Mouse (Mus musculus): ENCODE results near the gene Gm4559. TPM values are rescaled to one million over a fixed set of nuclear protein-coding genes. Genes with fewer than 3 reads are reported as not detected.

Gm4559 gene
- polyA plus RNA-seq (2014; fragmentation: Illumina TruSeq; extraction: RNeasy Lipid Tissue Mini Kit (QIAGEN cat#74804); ENCODE audit: insufficient read depth, low read depth, low replicate concordance): not detected

GRCm38 (mm10) chr7:142274263-142274662, at the start of gene Gm4559:
Gene Gm4559, minus strand, starts transcription at chr7:142274363.

GRCm38 (mm10) chr7:142303249-142303648, 29.1 kb upstream of the Gm4559 start, which contains the start of gene Krtap5-4:
Gene Krtap5-4, plus strand, starts transcription at chr7:142303549.

GRCm38 (mm10) chr7:142297018-142297417, 22.9 kb upstream of the Gm4559 start, which contains the start of gene Krtap5-1:
Gene Krtap5-1, minus strand, starts transcription at chr7:142297118.

GRCm38 (mm10) chr7:142258254-142258653, 15.9 kb downstream of the Gm4559 start, which contains the start of gene Gm2431:
Gene Gm2431, minus strand, starts transcription at chr7:142258354.

GRCm38 (mm10) chr7:142240978-142241377, 33.2 kb downstream of the Gm4559 start, which contains the start of gene Gm40460:
Gene Gm40460, minus strand, starts transcription at chr7:142241078.

GRCm38 (mm10) chr7:142229871-142230270, 44.3 kb downstream of the Gm4559 start, which contains the start of gene Krtap5-5:
Gene Krtap5-5, minus strand, starts transcription at chr7:142229971.

Other genes with a start within 250 kb of the Gm4559 start
- 60.9 TPM for gene Mob2, start 213.3 kb downstream of the Gm4559 start, polyA plus RNA-seq (2014; fragmentation: Illumina TruSeq; extraction: RNeasy Lipid Tissue Mini Kit (QIAGEN cat#74804); ENCODE audit: insufficient read depth, low read depth, low replicate concordance)
- gene Dusp8, start 178.5 kb downstream of the Gm4559 start, polyA plus RNA-seq (2014; fragmentation: Illumina TruSeq; extraction: RNeasy Lipid Tissue Mini Kit (QIAGEN cat#74804); ENCODE audit: insufficient read depth, low read depth, low replicate concordance): 10.8 TPM
- gene Gm45618, start 153.6 kb downstream of the Gm4559 start, polyA plus RNA-seq (2014; fragmentation: Illumina TruSeq; extraction: RNeasy Lipid Tissue Mini Kit (QIAGEN cat#74804); ENCODE audit: insufficient read depth, low read depth, low replicate concordance): not detected
- gene Gm39115, start 138.3 kb downstream of the Gm4559 start, polyA plus RNA-seq (2014; fragmentation: Illumina TruSeq; extraction: RNeasy Lipid Tissue Mini Kit (QIAGEN cat#74804); ENCODE audit: insufficient read depth, low read depth, low replicate concordance): not detected
- gene Gm45337, start 129.8 kb downstream of the Gm4559 start, polyA plus RNA-seq (2014; fragmentation: Illumina TruSeq; extraction: RNeasy Lipid Tissue Mini Kit (QIAGEN cat#74804); ENCODE audit: insufficient read depth, low read depth, low replicate concordance): not detected
- gene Gm29735, start 117.2 kb downstream of the Gm4559 start, polyA plus RNA-seq (2014; fragmentation: Illumina TruSeq; extraction: RNeasy Lipid Tissue Mini Kit (QIAGEN cat#74804); ENCODE audit: insufficient read depth, low read depth, low replicate concordance): not detected
- not detected for gene Gm4553, start 108.6 kb downstream of the Gm4559 start, polyA plus RNA-seq (2014; fragmentation: Illumina TruSeq; extraction: RNeasy Lipid Tissue Mini Kit (QIAGEN cat#74804); ENCODE audit: insufficient read depth, low read depth, low replicate concordance)
- gene Krtap5-2, start 98.4 kb downstream of the Gm4559 start, polyA plus RNA-seq (2014; fragmentation: Illumina TruSeq; extraction: RNeasy Lipid Tissue Mini Kit (QIAGEN cat#74804); ENCODE audit: insufficient read depth, low read depth, low replicate concordance): not detected
- gene Gm10153, start 84.0 kb downstream of the Gm4559 start, polyA plus RNA-seq (2014; fragmentation: Illumina TruSeq; extraction: RNeasy Lipid Tissue Mini Kit (QIAGEN cat#74804); ENCODE audit: insufficient read depth, low read depth, low replicate concordance): not detected
- not detected for gene Krtap5-3, start 73.0 kb downstream of the Gm4559 start, polyA plus RNA-seq (2014; fragmentation: Illumina TruSeq; extraction: RNeasy Lipid Tissue Mini Kit (QIAGEN cat#74804); ENCODE audit: insufficient read depth, low read depth, low replicate concordance)
- gene Gm7579, start 62.5 kb downstream of the Gm4559 start, polyA plus RNA-seq (2014; fragmentation: Illumina TruSeq; extraction: RNeasy Lipid Tissue Mini Kit (QIAGEN cat#74804); ENCODE audit: insufficient read depth, low read depth, low replicate concordance): not detected
- not detected for gene Krtap5-5, start 44.4 kb downstream of the Gm4559 start, polyA plus RNA-seq (2014; fragmentation: Illumina TruSeq; extraction: RNeasy Lipid Tissue Mini Kit (QIAGEN cat#74804); ENCODE audit: insufficient read depth, low read depth, low replicate concordance)
- gene Gm40460, start 33.3 kb downstream of the Gm4559 start, polyA plus RNA-seq (2014; fragmentation: Illumina TruSeq; extraction: RNeasy Lipid Tissue Mini Kit (QIAGEN cat#74804); ENCODE audit: insufficient read depth, low read depth, low replicate concordance): not detected
- not detected for gene Gm2431, start 16.0 kb downstream of the Gm4559 start, polyA plus RNA-seq (2014; fragmentation: Illumina TruSeq; extraction: RNeasy Lipid Tissue Mini Kit (QIAGEN cat#74804); ENCODE audit: insufficient read depth, low read depth, low replicate concordance)
- gene Krtap5-1, start 22.8 kb upstream of the Gm4559 start, polyA plus RNA-seq (2014; fragmentation: Illumina TruSeq; extraction: RNeasy Lipid Tissue Mini Kit (QIAGEN cat#74804); ENCODE audit: insufficient read depth, low read depth, low replicate concordance): not detected
- not detected for gene Krtap5-4, start 29.2 kb upstream of the Gm4559 start, polyA plus RNA-seq (2014; fragmentation: Illumina TruSeq; extraction: RNeasy Lipid Tissue Mini Kit (QIAGEN cat#74804); ENCODE audit: insufficient read depth, low read depth, low replicate concordance)
- gene Ifitm10, start 99.4 kb upstream of the Gm4559 start, polyA plus RNA-seq (2014; fragmentation: Illumina TruSeq; extraction: RNeasy Lipid Tissue Mini Kit (QIAGEN cat#74804); ENCODE audit: insufficient read depth, low read depth, low replicate concordance): 17.5 TPM
- not detected for gene Gm49369, start 108.3 kb upstream of the Gm4559 start, polyA plus RNA-seq (2014; fragmentation: Illumina TruSeq; extraction: RNeasy Lipid Tissue Mini Kit (QIAGEN cat#74804); ENCODE audit: insufficient read depth, low read depth, low replicate concordance)
- 568 TPM for gene Ctsd, start 113.7 kb upstream of the Gm4559 start, polyA plus RNA-seq (2014; fragmentation: Illumina TruSeq; extraction: RNeasy Lipid Tissue Mini Kit (QIAGEN cat#74804); ENCODE audit: insufficient read depth, low read depth, low replicate concordance)
- not detected for gene Syt8, start 160.5 kb upstream of the Gm4559 start, polyA plus RNA-seq (2014; fragmentation: Illumina TruSeq; extraction: RNeasy Lipid Tissue Mini Kit (QIAGEN cat#74804); ENCODE audit: insufficient read depth, low read depth, low replicate concordance)
- 10.7 TPM for gene Tnni2, start 167.4 kb upstream of the Gm4559 start, polyA plus RNA-seq (2014; fragmentation: Illumina TruSeq; extraction: RNeasy Lipid Tissue Mini Kit (QIAGEN cat#74804); ENCODE audit: insufficient read depth, low read depth, low replicate concordance)
- 157 TPM for gene Lsp1, start 186.4 kb upstream of the Gm4559 start, polyA plus RNA-seq (2014; fragmentation: Illumina TruSeq; extraction: RNeasy Lipid Tissue Mini Kit (QIAGEN cat#74804); ENCODE audit: insufficient read depth, low read depth, low replicate concordance)
- 7.4 TPM for gene Tnnt3, start 224.5 kb upstream of the Gm4559 start, polyA plus RNA-seq (2014; fragmentation: Illumina TruSeq; extraction: RNeasy Lipid Tissue Mini Kit (QIAGEN cat#74804); ENCODE audit: insufficient read depth, low read depth, low replicate concordance)

Data from lung, adult 10 weeks (tissue).